Mouse (Mus musculus) kidney, adult 2 months (tissue): Measurements from ENCODE around the gene Afdn. TPM values are rescaled to one million over a fixed set of nuclear protein-coding genes. Genes with fewer than 3 reads are reported as not detected.

ENCODE experiments used
- DNase-seq: peaks from one replicate; pipeline ENCODE4 v3.0.0; 2021
- H3K27ac ChIP-seq: fragments of 200-500 bp; 2 replicates; pipeline ENCODE4 v1.5.1; 2012; ENCODE audit warnings: low read depth, low read length, control low read depth, inconsistent platforms; ENCODE audit not compliant: insufficient read depth
- H3K27me3 ChIP-seq: fragments of 200-500 bp; replicated peaks from 2 replicates; pipeline ENCODE4 v1.6.1; 2012; ENCODE audit warnings: mild to moderate bottlenecking, moderate library complexity, low read length, inconsistent platforms; ENCODE audit not compliant: control insufficient read depth, insufficient read depth
- H3K36me3 ChIP-seq: fragments of 200-500 bp; 2 replicates; pipeline ENCODE4 v1.6.1; 2012; ENCODE audit warnings: mild to moderate bottlenecking, moderate library complexity, low read length, inconsistent platforms; ENCODE audit not compliant: control insufficient read depth, insufficient read depth
- H3K4me1 ChIP-seq: fragments of 200-500 bp; 2 replicates; pipeline ENCODE4 v1.6.1; 2011; ENCODE audit warnings: low read length; ENCODE audit not compliant: control insufficient read depth, insufficient read depth
- H3K4me3 ChIP-seq: fragments of 200-500 bp; 2 replicates; pipeline ENCODE4 v1.5.1; 2011; ENCODE audit warnings: mild to moderate bottlenecking, low read depth, low read length, control low read depth; ENCODE audit not compliant: insufficient read depth
- CTCF ChIP-seq: fragments of 200-500 bp; conservative IDR thresholded peaks from 2 replicates; pipeline ENCODE4 v1.5.1; 2011; ENCODE audit warnings: low read depth, mild to moderate bottlenecking, control low read depth, low read length, moderate library complexity, mixed read lengths; ENCODE audit not compliant: insufficient read depth, insufficient read length
- POLR2A ChIP-seq: fragments of 200-500 bp; IDR thresholded peaks from one replicate; pipeline ENCODE4 v1.6.1; 2011; ENCODE audit warnings: low read depth, low read length, control low read depth
- WGBS: fragments of 180-500 bp; shearing (Covaris S2); methylation state at CpG from one replicate; pipeline ENCODE4 v1.1.7; 2018; 5-methylcytosine and 5-hydroxymethylcytosine counted together
- polyA plus RNA-seq: library from polyadenylated mRNA; depleted of rRNA; stranded (reverse); fragments of >200 nt; gene quantifications from 2 replicates; pipeline ENCODE4 v1.2.3, GENCODE M21; 2012

Afdn gene
- polyA plus RNA-seq, 1 experiment: 35.1 TPM

GRCm38 (mm10) chr17:13797691-13798090 is 37.4 kb downstream of the Afdn start:
- H3K27ac ChIP-seq: no peak overlapping the region
- WGBS: 89% methylated on average over 1 of the region's 1 CpGs
- H3K36me3 ChIP-seq: no peaks in the 10 kb centered on the region
- no peak for TF ChIP-seq POLR2A
- H3K4me1 ChIP-seq: peaks cover under 1% of the 10 kb centered on the region; the same call in 1 of the 2 replicates
- no peak for DNase-seq
- H3K4me3 ChIP-seq: no peak overlapping the region
- no peaks in the 10 kb centered on the region for H3K27me3 ChIP-seq

GRCm38 (mm10) chr17:13802836-13803408 is 42.6 kb downstream of the Afdn start:
- H3K27me3 ChIP-seq: no peaks in the 10 kb centered on the region
- H3K4me3 ChIP-seq: no peak overlapping the region
- H3K36me3 ChIP-seq: no peaks in the 10 kb centered on the region
- H3K27ac ChIP-seq: no peak overlapping the region
- no peak for TF ChIP-seq POLR2A
- TF ChIP-seq CTCF: no peak
- peaks cover 2% of the 10 kb centered on the region; the same call in 1 of the 2 replicates for H3K4me1 ChIP-seq
- 61% methylated on average over 2 of the region's 2 CpGs for WGBS
- peak; percentile 8 for DNase-seq

GRCm38 (mm10) chr17:13806016-13806415 is 45.7 kb downstream of the Afdn start:
- Histone ChIP-seq H3K36me3 (peaks cover 4% of the 10 kb centered on the region; the same call in 1 of the 2 replicates), H3K27ac (no peak overlapping the region), H3K27me3 (no peaks in the 10 kb centered on the region), H3K4me3 (no peak overlapping the region), H3K4me1 (peaks cover 2% of the 10 kb centered on the region; the same call in 1 of the 2 replicates)
- DNase-seq: no peak
- 98% methylated on average over 1 of the region's 1 CpGs for WGBS
- no peak for TF ChIP-seq POLR2A
- TF ChIP-seq CTCF: no peak

- 71% methylated on average over 2 of the region's 2 CpGs for WGBS
- Histone ChIP-seq H3K27me3 (no peaks in the 10 kb centered on the region), H3K36me3 (peaks cover 4% of the 10 kb centered on the region), H3K27ac (no peak overlapping the region), H3K4me1 (no peaks in the 10 kb centered on the region), H3K4me3 (no peak overlapping the region)
- DNase-seq: no peak
- TF ChIP-seq CTCF (no peak), POLR2A (no peak)
These were observed 57.5 kb downstream of the Afdn start for GRCm38 (mm10) chr17:13817789-13818188.

GRCm38 (mm10) chr17:13819342-13819741 is 59.0 kb downstream of the Afdn start:
- DNase-seq: no peak
- H3K27ac ChIP-seq: no peak overlapping the region
- H3K27me3 ChIP-seq: no peaks in the 10 kb centered on the region

GRCm38 (mm10) chr17:13820676-13821075 is 60.3 kb downstream of the Afdn start:
- H3K27ac ChIP-seq: no peak overlapping the region
- no peak overlapping the region for H3K4me3 ChIP-seq
- no peak for TF ChIP-seq CTCF
- TF ChIP-seq POLR2A: no peak
- peak; percentile 50 for DNase-seq
- 61% methylated on average over 2 of the region's 2 CpGs for WGBS
- H3K36me3 ChIP-seq: peaks cover 4% of the 10 kb centered on the region
- H3K4me1 ChIP-seq: no peaks in the 10 kb centered on the region
- no peaks in the 10 kb centered on the region for H3K27me3 ChIP-seq

More at GRCm38 (mm10) chr17:13819342-13819741, 59.0 kb downstream of the Afdn start:
- no peak overlapping the region for H3K4me3 ChIP-seq
- H3K4me1 ChIP-seq: no peaks in the 10 kb centered on the region
- peaks cover 4% of the 10 kb centered on the region; the same call in 1 of the 2 replicates for H3K36me3 ChIP-seq
- TF ChIP-seq CTCF: no peak
- TF ChIP-seq POLR2A: no peak
- 74% methylated on average over 4 of the region's 4 CpGs for WGBS

- 77% methylated on average over 2 of the region's 2 CpGs for WGBS
- Histone ChIP-seq H3K4me1 (no peaks in the 10 kb centered on the region), H3K4me3 (no peak overlapping the region), H3K27ac (no peak overlapping the region), H3K27me3 (no peaks in the 10 kb centered on the region), H3K36me3 (peaks cover 4% of the 10 kb centered on the region)
- DNase-seq: no peak
- TF ChIP-seq POLR2A (no peak), CTCF (no peak)
These were observed 65.1 kb downstream of the Afdn start for GRCm38 (mm10) chr17:13825421-13825820.
